In genomic region chr4:148654701-148655398, GRCm38 (mm10) we compare ENCODE assay signal across 7 mouse cellular contexts. TPM values are rescaled to one million over a fixed set of nuclear protein-coding genes. Genes with fewer than 3 reads are reported as not detected.
A peak's percentile ranks its signal among the peaks of the same experiment; 100 is the strongest.
DNase-seq lines count a peak whose midpoint lies in the region; TF ChIP-seq lines count a peak whose summit lies in the region.

No protein-coding gene starts in this region.

- TF ChIP-seq CTCF in brain, embryonic 14.5 days (IDR thresholded peaks at IDR 0.05; ENCODE audit: borderline replicate concordance, extremely low read depth, insufficient read depth, insufficient read length): peak; percentile 49; the same call in 1 of the 2 replicates

- peak; percentile 32 to 48 for DNase-seq in left cerebral cortex, postnatal 14 days (ENCODE audit: low spot score in 2 of 2)
- no peak for DNase-seq in left cerebral cortex, adult 18-20 months (ENCODE audit: low spot score in 2 of 2)
- peak; percentile 61 for DNase-seq in MN1 (ENCODE audit: low spot score)
- DNase-seq in brain, embryonic 14.5 days (ENCODE audit: low read depth): peak; percentile 18
- DNase-seq in kidney, postnatal 10 days: peak; percentile 63
- peak; percentile 16 to 29 for DNase-seq in natural killer cell, adult 2 months (ENCODE audit: low spot score in 2 of 2)
- no peak for DNase-seq in urinary bladder, adult 2 months (ENCODE audit: low spot score)

- TF ChIP-seq POLR2A in brain, embryonic 14.5 days (IDR thresholded peaks at IDR 0.05; ENCODE audit: borderline replicate concordance, extremely low read depth, insufficient read depth, insufficient read length, poor library complexity, severe bottlenecking): no peak

- intact Hi-C loops in left cerebral cortex, postnatal 14 days (cut with DNase I): no loop called here

RNA-seq across cellular contexts. Expression of gene Gm572, which starts 11.7 kb away (rescaled TPM):
- total RNA-seq in left cerebral cortex, postnatal 14 days (2021): under 1 TPM in 1 of 2 experiments, not detected in 1; 0.26 TPM
- total RNA-seq in left cerebral cortex, adult 18-20 months (2021): not detected
- not detected in 2 replicates for polyA plus RNA-seq in brain, embryonic 14.5 days (2012; rRNA removed)
- 0.04 TPM in 1 of 2 replicates, not detected in the other for polyA plus RNA-seq in urinary bladder, adult 2 months (2012; rRNA removed)

RNA-seq across cellular contexts. Expression of gene Tardbp, which starts 28.0 kb away (rescaled TPM):
- 100 to 1,000 TPM; 178 to 201 TPM for total RNA-seq in left cerebral cortex, postnatal 14 days (2021)
- total RNA-seq in left cerebral cortex, adult 18-20 months (2021): 100 to 1,000 TPM; 214 to 220 TPM
- 438 and 625 TPM in 2 replicates for polyA plus RNA-seq in brain, embryonic 14.5 days (2012; rRNA removed)
- polyA plus RNA-seq in urinary bladder, adult 2 months (2012; rRNA removed): 252 and 403 TPM in 2 replicates

RNA-seq across cellular contexts. Expression of gene Masp2, which starts 52.5 kb away (rescaled TPM):
- total RNA-seq in left cerebral cortex, postnatal 14 days (2021): 1 to 10 TPM; 1.1 to 1.4 TPM
- 1 to 10 TPM; 1.7 to 2.6 TPM for total RNA-seq in left cerebral cortex, adult 18-20 months (2021)
- 1.6 and 2.6 TPM in 2 replicates for polyA plus RNA-seq in brain, embryonic 14.5 days (2012; rRNA removed)
- polyA plus RNA-seq in urinary bladder, adult 2 months (2012; rRNA removed): 0.58 and 0.72 TPM in 2 replicates

Comparison
In these comparisons a context has a peak if more than half of its experiments do, and no peak if none do; other contexts are left out.
1. DNase-seq: peak in left cerebral cortex, postnatal 14 days (2 of 2), MN1 (single experiment), brain, embryonic 14.5 days (single experiment), kidney, postnatal 10 days (single experiment) and natural killer cell, adult 2 months (2 of 2); none in left cerebral cortex, adult 18-20 months (0 of 2) and urinary bladder, adult 2 months (single experiment).